Mouse (Mus musculus) A20 (cell line): Measurements from ENCODE around the gene Tsc22d2.
"Not testable (repeated sequence)": the region's sequence is repeated elsewhere in the genome, so short reads cannot be mapped to it uniquely, and the experiment has no call there.

Experiments
- DNase-seq: peaks from one replicate; pipeline ENCODE4 v3.0.0-alpha.2; 2011; ENCODE audit warnings: low read depth, low spot score

Tsc22d2 gene

DNA sequence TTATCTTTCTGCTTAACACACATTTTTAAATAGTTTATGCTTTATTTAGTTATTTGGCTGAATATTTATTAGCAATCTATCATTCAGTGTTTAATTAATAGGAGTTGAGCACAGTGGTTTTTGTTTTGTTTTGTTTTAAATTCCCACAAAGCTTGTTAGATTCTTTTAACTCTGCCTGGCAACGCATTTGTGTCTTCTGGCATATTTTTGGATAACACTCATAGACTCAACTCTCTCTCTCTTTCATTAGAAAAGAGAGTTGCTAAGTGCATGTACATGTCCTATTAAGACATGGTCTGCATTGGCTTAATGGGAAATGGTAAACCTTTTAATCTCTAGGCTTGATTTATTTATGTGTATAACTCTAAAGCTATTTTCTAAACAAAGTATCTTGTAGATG, 14.3 kb downstream of the Tsc22d2 start:
- DNase-seq = no peak

- DNase-seq = no peak
Measured at GRCm38 (mm10) chr3:58434414-58434813, 19.9 kb downstream of the Tsc22d2 start.

GRCm38 (mm10) chr3:58448230-58448629, 33.7 kb downstream of the Tsc22d2 start:
- DNase-seq = peak; percentile 62

GRCm38 (mm10) chr3:58449487-58449886, 35.0 kb downstream of the Tsc22d2 start:
- no peak for DNase-seq

GRCm38 (mm10) chr3:58454414-58455205, 40.1 kb downstream of the Tsc22d2 start:
- no peak for DNase-seq

DNA sequence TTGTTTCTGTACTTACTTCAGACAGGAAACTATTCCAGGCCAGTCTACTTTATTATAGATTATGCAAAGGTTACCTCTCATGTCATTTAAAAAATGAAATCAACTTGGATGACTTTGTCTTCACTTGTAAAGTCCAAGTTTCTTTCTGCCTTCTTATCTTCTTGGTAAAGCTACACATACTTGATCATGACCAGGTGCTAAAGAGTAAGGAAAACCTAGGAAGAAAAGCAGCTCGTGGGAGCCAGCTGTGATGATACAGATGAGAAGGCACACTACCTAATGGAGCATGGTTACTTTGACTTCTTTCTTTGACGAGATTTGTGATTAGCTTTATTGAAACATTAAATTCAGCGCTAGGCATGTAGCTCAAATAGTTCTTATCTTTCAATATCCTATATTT, 40.7 kb downstream of the Tsc22d2 start:
- DNase-seq = no peak

GRCm38 (mm10) chr3:58469655-58470437, 55.3 kb downstream of the Tsc22d2 start:
- DNase-seq = peak; percentile 28

DNA sequence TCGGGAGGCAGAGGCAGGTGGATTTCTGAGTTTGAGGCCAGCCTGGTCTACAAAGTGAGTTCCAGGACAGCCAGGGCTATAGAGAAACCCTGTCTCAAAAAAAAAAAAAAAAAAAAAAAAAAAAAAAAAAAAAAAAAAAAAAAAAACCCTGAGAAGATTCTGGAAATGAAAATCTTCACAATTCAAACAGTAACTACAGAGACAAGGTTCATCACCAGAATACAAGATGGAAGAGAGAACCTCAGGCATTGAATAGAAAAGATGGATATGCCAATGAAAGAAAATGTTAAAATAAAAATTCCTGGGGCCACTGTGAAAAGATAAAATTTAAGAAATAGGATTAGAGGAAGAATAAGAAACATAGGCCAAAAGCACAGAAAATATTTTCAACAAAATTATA, 60.8 kb downstream of the Tsc22d2 start:
- not testable (repeated sequence) for DNase-seq

DNA sequence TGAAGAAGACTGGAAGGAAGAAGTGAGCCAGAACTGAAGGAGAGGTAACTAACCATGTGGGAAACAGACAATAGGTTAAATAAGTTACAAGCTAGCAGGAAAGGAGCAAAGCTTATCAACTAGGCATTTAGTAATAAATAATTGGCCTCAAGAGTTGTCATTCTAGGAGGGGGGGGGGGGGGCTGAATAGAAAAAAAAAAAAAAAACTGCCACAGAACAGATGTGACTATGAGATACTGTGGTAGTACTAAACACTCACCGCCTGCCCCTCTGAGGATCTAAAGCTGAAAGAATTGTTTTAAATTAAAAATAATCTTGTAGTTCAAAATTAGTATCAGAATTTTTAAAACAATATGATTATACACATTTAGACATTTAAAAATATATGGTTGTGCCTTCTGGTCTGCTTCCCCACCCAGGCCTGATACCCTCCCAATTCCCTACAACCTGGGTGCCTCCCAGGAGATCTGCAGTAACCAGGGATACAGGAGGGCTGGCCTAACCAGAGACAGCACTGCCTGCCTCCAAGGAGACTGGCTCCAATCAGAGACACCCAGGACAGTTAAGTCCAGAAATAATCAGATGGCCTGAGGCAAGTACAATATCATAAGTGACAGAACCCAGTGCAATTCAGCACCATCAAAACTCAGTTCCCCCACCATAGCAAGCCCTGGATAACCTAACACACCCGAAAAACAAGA, 64.4 kb downstream of the Tsc22d2 start:
- no peak for DNase-seq

DNA sequence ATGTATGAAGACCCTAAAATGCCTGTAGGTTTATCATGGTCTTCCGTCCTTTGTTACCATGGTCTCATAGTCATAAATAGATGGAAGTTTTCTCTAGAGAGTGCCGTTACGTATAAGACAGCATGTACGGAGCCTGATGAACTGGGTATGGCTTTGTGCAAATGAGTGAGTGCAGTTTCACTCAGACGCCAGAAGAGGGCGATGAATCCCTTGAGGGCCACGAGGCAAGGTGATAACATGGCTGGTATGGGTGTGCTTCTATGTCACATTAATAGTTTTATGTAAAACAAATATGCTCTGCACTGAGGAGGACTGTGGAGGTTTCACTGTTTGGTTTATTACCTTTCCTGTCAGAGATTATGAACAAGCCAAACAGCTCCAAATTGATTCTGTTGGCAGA, 71.4 kb downstream of the Tsc22d2 start:
- DNase-seq = peak; percentile 62

DNA sequence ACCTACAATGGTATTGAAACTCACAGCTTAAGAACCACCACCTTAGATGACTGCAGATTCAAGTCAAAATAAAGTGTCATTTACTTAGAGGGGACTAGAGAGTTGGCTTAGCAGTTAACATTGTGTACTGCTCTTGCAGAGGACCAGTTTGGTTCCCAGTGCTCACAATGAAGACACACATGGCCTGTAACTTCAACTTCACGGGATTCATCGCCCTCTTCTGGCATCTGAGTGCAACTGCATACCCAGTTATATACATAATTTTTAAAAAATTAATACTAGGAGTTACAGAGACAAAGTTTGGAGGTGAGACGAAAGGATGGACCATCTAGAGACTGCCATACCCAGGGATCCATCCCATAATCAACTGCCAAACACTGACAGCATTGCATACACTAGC, 72.6 kb downstream of the Tsc22d2 start:
- DNase-seq = no peak

- peak; percentile 36 for DNase-seq
Measured at GRCm38 (mm10) chr3:58487999-58488775, 73.7 kb downstream of the Tsc22d2 start.

DNA sequence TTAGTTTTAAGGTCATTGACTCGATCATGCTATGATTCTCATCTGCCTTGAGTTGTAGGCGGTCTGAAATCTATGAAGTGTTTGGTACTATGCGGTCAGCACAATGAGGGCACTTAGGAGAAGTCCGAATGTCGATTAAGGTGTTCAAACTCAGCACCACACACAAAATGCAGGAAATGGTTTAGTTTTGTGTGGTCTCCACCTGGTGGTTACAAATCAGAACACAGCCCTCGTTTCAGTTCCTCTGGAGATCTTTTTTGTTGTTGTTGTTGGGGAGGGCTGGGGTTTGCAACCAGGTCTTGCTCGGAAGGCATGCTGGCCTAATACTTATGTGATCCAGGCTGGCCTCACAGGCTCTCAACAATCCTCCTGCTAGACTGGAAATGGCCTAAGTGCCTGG, 76.3 kb downstream of the Tsc22d2 start:
- DNase-seq = peak; percentile 67

DNA sequence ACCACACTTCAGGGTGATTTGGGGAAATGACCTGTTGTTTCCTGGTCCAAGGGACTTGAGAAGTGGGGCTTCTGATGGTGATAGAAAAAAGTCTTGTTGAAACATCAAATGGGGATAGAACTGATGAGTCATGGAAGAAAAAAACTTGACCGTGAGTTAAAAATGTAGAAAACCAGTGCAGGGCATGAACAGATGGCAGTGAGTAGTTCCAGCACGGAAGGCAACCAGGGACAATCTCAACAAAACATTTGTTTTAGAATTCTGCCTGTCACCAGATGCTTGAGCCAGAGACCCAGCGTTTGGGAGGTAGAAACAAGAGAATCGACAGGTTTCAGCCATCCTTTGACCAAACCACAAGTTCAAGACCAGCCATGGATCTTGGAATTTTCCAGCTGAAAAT, 79.1 kb downstream of the Tsc22d2 start:
- no peak for DNase-seq

DNA sequence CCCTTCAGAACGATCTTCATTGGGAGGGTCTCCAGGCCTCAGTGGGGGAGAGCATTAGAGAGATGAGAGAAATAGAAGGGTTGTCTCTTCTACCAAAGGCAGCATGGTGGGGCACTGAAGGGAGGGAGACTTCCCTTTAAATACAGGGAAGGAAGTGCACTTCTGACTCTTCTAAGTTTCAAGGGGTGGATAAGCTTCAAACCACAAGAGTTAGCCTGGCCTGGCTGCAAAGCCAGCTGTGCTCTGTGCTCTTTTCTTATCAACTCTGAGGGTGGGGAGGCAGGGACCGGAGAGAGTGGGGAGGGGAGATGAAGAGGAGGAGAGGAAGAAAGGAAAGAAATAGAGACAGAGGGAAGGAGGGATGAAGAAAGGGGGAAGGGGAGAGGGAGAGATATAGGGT, 87.4 kb downstream of the Tsc22d2 start:
- DNase-seq = peak; percentile 54

GRCm38 (mm10) chr3:58503720-58504333, 89.3 kb downstream of the Tsc22d2 start:
- DNase-seq = peak; percentile 54

GRCm38 (mm10) chr3:58504676-58505075, 90.2 kb downstream of the Tsc22d2 start:
- no peak for DNase-seq

GRCm38 (mm10) chr3:58508020-58508750, 93.7 kb downstream of the Tsc22d2 start:
- peak; percentile 52 for DNase-seq

DNA sequence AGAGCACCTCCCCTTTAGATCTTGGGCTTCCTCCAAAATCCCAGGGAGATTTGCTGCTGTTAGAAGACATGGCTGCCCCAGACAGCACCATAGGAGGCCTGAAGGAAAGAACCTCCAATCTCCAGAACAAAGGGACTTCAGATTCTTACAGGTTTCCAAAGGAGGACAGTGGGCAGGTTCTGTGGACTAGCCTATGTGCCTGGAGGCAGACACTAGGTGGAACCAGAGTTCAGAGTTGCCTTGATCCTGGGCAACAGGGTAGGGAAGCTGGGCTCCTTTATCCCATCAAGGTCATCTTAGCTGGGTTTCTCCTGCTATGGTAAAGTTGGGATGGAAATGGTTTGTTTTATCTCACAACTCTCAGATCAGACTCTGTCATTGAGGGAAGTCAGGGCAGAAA, 97.1 kb downstream of the Tsc22d2 start:
- peak; percentile 60 for DNase-seq

DNA sequence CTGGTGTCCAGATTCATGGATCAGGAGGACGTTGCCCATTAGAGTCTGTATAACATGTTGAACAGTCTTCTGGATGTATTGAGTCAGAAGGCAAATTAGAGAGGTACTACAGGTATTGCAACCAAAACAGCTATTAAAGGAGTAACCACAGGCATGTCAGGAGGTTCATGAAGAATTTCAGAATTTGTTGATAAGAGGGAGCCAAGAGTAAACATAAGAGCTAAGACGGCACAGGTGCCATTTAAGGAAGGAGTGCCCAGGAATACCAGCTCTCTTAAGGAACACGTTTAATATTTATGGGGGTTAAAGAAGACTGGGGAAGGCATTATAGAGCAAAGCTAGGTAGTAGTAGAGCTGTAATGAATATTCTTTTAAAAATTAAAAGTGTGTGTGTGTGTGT, 98.2 kb downstream of the Tsc22d2 start:
- no peak for DNase-seq
